Mouse (Mus musculus) embryonic facial prominence, embryonic 15.5 days (tissue): ENCODE data around the gene Uchl3. TPM values are rescaled to one million over a fixed set of nuclear protein-coding genes. Genes with fewer than 3 reads are reported as not detected.

Source experiments
- ATAC-seq: fragments of 200-750 bp; cut with Nextera tagmentation; 2 replicates; pipeline ENCODE4 v1.8.0; 2017; ENCODE audit warnings: low read depth, moderate TSS enrichment; ENCODE audit not compliant: insufficient number of reproducible peaks, low FRiP score, low TSS enrichment
- H3K27ac ChIP-seq: fragments of 300-500 bp; sonication (generic); replicated peaks from 2 replicates; pipeline ENCODE4 v1.5.1; 2015; ENCODE audit warnings: mild to moderate bottlenecking, inconsistent platforms
- H3K27me3 ChIP-seq: fragments of 300-500 bp; sonication (generic); 2 replicates; pipeline ENCODE4 v1.6.1; 2015; ENCODE audit warnings: inconsistent platforms
- H3K36me3 ChIP-seq: fragments of 300-500 bp; sonication (generic); 2 replicates; pipeline ENCODE4 v1.6.1; 2015; ENCODE audit warnings: mild to moderate bottlenecking, inconsistent platforms
- H3K4me1 ChIP-seq: fragments of 300-500 bp; sonication (generic); 2 replicates; pipeline ENCODE4 v1.6.1; 2015; ENCODE audit warnings: inconsistent platforms
- H3K4me2 ChIP-seq: fragments of 300-500 bp; sonication (generic); replicated peaks from 2 replicates; pipeline ENCODE4 v1.6.1; 2015; ENCODE audit warnings: mild to moderate bottlenecking, inconsistent platforms
- H3K4me3 ChIP-seq: fragments of 300-500 bp; sonication (generic); replicated peaks from 2 replicates; pipeline ENCODE4 v1.5.1; 2015; ENCODE audit warnings: mild to moderate bottlenecking, inconsistent platforms
- H3K9ac ChIP-seq: fragments of 300-500 bp; sonication (generic); 2 replicates; pipeline ENCODE4 v1.6.1; 2015; ENCODE audit warnings: inconsistent platforms
- H3K9me3 ChIP-seq: fragments of 300-500 bp; sonication (generic); replicated peaks from 2 replicates; pipeline ENCODE4 v1.6.1; 2016; ENCODE audit warnings: inconsistent platforms
- WGBS: fragments of 180-500 bp; shearing (Covaris S2); methylation state at CpG from one replicate; pipeline ENCODE4 v1.1.7; 2015; 5-methylcytosine and 5-hydroxymethylcytosine counted together
- polyA plus RNA-seq: library from polyadenylated mRNA; unstranded; fragments of >200 nt; fragmentation: Nextera tagmentation; extraction: Ambion mirVana; gene quantifications from 2 replicates; pipeline ENCODE4 v1.2.1, GENCODE M21; 2015

The Uchl3 gene
- polyA plus RNA-seq, 1 experiment from 2014 or later: 103 TPM

DNA sequence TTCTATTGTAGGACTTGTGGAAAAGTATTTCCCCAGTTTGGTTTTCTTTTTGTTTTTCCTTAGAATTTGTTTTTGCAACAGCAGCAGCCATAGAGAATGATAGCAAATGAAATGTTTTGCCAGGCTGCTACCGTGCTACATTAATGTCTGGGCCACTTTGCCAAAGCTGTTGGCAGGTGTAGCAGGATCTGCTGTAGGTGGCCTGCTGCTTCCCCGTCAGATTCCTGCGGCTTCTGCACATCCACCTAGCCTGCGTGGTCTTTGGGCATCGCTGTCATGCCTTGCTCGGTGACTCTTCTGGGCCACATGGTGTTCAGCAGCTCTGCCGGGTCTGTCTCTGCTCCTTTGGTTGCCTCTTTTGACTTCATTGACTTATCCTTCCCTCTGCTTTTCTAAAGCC lies 14.9 kb downstream of the Uchl3 start:
- 90% methylated on average over 7 of the region's 7 CpGs for WGBS
- Histone ChIP-seq H3K36me3 (peaks cover 15% of the 10 kb centered on the region; the same call in 1 of the 2 replicates), H3K27me3 (no peaks in the 10 kb centered on the region), H3K9ac (no peak overlapping the region), H3K4me2 (no peak overlapping the region), H3K4me3 (no peak overlapping the region), H3K27ac (no peak overlapping the region), H3K4me1 (no peaks in the 10 kb centered on the region), H3K9me3 (no peaks in the 10 kb centered on the region)
- no peak for ATAC-seq

DNA sequence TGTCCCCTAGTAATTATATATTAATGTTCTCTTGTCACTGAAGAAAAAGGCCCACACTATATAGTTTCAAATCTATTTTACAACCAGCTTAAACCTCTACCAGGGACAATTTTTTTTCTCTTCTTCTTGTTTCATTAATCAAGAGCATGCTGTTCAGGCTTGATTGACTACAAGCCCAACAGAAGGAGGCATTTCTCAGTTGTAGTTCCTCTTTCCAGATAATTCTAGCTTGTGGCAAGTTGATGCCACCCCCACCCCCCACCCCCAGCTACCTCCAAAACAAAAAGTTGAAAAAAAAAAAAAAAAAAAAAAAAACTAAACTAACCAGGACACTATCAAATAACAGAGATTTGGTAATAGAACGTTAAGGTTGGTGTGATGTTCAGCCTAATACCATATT lies 18.5 kb downstream of the Uchl3 start:
- no peaks in the 10 kb centered on the region for H3K9me3 ChIP-seq
- H3K4me1 ChIP-seq: no peaks in the 10 kb centered on the region
- no peak overlapping the region for H3K9ac ChIP-seq
- 89% methylated on average over 1 of the region's 1 CpGs for WGBS
- ATAC-seq: no peak
- H3K4me3 ChIP-seq: no peak overlapping the region
- no peaks in the 10 kb centered on the region for H3K27me3 ChIP-seq
- no peak overlapping the region for H3K27ac ChIP-seq
- peaks cover 19% of the 10 kb centered on the region for H3K36me3 ChIP-seq
- no peak overlapping the region for H3K4me2 ChIP-seq

DNA sequence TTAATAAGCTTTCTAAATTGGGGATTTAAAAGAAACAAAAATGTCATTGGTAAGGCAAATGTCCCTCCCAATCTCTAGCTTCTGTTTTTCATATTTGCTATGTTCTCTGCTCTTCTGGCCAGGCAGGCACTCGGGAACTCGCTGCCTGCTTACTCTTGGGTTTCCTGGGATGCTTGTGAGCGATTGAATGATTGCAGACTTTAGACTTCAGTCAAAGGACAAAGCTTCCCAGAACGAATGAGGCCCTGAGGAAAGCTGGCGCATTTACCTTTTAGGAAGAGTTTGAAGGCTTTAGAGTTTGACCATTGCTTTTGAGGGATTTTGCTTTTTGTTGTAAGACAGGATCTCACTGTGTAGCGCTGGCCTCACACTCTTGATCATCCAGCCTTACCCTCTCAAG lies 33.9 kb downstream of the Uchl3 start:
- ATAC-seq: no peak
- H3K4me3 ChIP-seq: no peak overlapping the region
- no peak overlapping the region for H3K9ac ChIP-seq
- H3K36me3 ChIP-seq: no peaks in the 10 kb centered on the region
- no peaks in the 10 kb centered on the region for H3K4me1 ChIP-seq
- H3K27ac ChIP-seq: no peak overlapping the region
- H3K27me3 ChIP-seq: no peaks in the 10 kb centered on the region
- WGBS: 90% methylated on average over 6 of the region's 6 CpGs
- no peaks in the 10 kb centered on the region for H3K9me3 ChIP-seq
- H3K4me2 ChIP-seq: no peak overlapping the region

DNA sequence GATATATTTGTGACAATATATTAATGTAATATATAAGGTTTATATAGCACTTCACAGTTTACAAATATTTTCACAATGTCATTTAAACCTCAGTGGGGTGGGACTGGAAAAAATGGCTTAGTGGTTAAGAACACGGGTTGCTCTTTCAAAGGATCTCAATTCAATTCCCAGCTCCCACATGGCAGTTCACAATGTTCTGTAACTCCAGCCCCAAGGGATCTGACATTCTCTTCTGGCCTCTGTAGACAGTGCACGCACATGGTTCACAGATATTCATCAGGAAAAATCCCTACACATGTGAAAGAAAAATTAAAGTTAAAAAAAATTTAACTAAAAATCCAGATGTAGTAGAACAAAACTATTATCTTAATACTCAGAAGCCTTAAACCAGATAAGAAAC lies 34.6 kb downstream of the Uchl3 start:
- Histone ChIP-seq H3K4me2 (no peak overlapping the region), H3K27me3 (no peaks in the 10 kb centered on the region), H3K4me1 (no peaks in the 10 kb centered on the region), H3K9ac (no peak overlapping the region), H3K27ac (no peak overlapping the region), H3K4me3 (no peak overlapping the region), H3K36me3 (no peaks in the 10 kb centered on the region), H3K9me3 (no peaks in the 10 kb centered on the region)
- WGBS: 59% methylated on average over 2 of the region's 2 CpGs
- ATAC-seq: no peak

DNA sequence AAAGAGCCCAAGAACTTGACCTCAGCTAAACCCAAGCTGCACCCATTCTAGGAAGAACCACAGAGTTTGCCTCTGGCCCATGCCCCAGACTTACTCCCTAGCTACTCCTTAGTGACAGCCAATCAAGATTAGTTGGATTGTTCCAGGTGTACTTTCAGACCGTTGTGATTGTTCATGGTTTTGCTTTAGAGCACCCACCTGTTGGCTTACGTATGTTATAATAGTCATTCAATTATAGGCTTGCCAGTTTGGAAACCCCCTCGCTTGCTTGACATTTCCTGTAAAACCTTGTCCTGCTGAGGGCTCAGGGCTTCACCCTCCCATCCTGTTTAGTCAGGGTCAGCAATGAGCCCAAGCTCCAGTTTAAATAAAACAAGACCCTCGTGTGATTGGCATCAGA lies 50.7 kb downstream of the Uchl3 start:
- Histone ChIP-seq H3K9ac (no peak overlapping the region), H3K4me3 (no peak overlapping the region), H3K27ac (no peak overlapping the region), H3K27me3 (no peaks in the 10 kb centered on the region), H3K4me2 (no peak overlapping the region), H3K4me1 (no peaks in the 10 kb centered on the region), H3K9me3 (no peaks in the 10 kb centered on the region), H3K36me3 (no peaks in the 10 kb centered on the region)
- WGBS: 68% methylated on average over 4 of the region's 4 CpGs
- ATAC-seq: no peak

DNA sequence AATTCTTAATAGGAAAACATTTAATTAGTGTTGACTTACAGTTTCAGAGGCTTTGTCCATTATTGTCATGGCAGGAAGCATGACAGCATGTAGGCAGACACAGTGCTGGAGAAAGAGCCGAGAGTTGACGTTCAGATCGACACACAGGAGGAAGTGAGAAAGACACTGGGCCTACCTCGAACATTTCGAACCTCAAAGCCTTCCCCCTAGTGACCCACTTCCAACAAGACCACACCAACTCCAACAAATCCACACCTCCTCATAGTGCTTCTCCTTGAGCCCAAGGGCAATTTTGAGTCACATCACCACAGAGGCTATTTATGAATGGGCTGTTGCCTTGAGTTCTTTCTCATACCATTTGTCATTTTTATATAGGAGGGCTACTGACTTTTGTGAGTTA lies 53.3 kb downstream of the Uchl3 start:
- no peak for ATAC-seq
- WGBS: 84% methylated on average over 5 of the region's 5 CpGs
- H3K4me3 ChIP-seq: no peak overlapping the region
- no peaks in the 10 kb centered on the region for H3K36me3 ChIP-seq
- no peak overlapping the region for H3K27ac ChIP-seq
- H3K4me2 ChIP-seq: no peak overlapping the region
- no peak overlapping the region for H3K9ac ChIP-seq
- no peaks in the 10 kb centered on the region for H3K27me3 ChIP-seq
- H3K4me1 ChIP-seq: no peaks in the 10 kb centered on the region
- no peaks in the 10 kb centered on the region for H3K9me3 ChIP-seq

DNA sequence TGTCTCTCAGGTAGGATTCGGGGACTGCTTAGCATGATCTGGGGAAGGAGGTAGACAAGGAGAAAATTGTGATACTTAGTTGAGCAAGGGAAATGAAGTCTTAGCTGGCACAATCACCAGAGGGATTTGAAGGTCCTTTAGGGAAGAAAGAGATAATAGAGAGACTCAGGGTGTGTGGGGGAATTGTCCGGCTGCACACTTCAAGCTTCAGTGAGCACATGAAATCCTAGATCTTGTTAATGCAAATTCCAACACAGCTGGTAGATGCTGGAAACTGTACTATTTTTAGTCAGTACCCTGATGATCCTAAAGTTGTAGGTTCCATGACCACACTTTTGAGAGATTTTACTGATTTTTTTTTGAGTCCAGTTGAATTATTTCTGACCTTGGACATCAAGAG lies 60.6 kb downstream of the Uchl3 start:
- no peak overlapping the region for H3K4me3 ChIP-seq
- no peaks in the 10 kb centered on the region for H3K36me3 ChIP-seq
- no peaks in the 10 kb centered on the region for H3K27me3 ChIP-seq
- no peak overlapping the region for H3K27ac ChIP-seq
- no peak overlapping the region for H3K9ac ChIP-seq
- no peaks in the 10 kb centered on the region for H3K9me3 ChIP-seq
- ATAC-seq: no peak
- H3K4me2 ChIP-seq: no peak overlapping the region
- WGBS: 65% methylated on average over 2 of the region's 2 CpGs
- no peaks in the 10 kb centered on the region for H3K4me1 ChIP-seq

DNA sequence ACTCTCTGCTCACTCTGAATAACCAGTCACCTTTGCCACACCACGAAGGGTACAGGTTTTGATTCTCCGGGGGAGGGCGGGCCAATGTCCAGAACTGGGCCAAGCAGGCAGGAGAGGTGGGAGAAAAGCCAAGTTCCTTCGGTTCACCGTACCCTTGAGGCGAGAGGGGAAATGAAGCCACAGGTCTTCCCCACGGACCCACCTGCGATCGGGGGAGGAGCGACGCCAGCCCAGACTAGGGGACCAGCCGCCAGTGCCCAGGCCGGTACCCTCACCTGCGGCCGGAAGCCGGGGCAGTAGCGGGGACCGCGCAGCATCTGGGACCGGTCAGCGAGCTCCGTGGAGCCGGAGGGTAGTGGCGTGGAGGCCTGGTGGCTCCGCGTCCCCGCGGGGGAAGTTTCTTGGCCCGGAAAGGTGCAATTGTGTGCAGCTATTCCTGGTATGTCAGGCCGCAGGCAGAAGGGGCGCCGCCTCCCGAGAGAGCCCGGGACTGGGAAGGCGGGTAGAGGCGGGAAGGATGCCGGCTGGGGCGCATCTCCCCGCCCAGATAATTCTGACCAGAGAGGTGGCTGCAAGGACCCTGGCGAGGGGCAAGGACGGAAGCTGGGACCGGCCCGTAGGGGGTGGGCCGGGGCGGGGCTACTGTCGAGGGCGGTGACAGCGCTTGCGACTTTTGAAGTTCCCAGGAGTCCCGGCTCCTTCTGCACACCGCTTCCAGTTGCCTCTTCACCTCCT lies 75.6 kb downstream of the Uchl3 start, which contains the start of the genes Gm9922 and Lmo7:
TSS of gene Gm9922 (minus strand) at position 578 of the 735 bp plus-strand sequence.
TSS of gene Lmo7 (plus strand) at position 721 of the 735 bp plus-strand sequence.
- Histone ChIP-seq H3K9me3 (no peaks in the 10 kb centered on the region), H3K4me1 (peaks cover 15% of the 10 kb centered on the region), H3K4me2 (peak within 1 kb of the TSS; percentile 94), H3K27me3 (no peaks in the 10 kb centered on the region), H3K9ac (peak within 1 kb of the TSS; percentile 56), H3K36me3 (no peaks in the 10 kb centered on the region), H3K27ac (peak within 1 kb of the TSS; percentile 76), H3K4me3 (peak within 1 kb of the TSS; percentile 62)
- ATAC-seq: peak; percentile 91
- WGBS: under 1% methylated on average over 49 of the region's 51 CpGs

DNA sequence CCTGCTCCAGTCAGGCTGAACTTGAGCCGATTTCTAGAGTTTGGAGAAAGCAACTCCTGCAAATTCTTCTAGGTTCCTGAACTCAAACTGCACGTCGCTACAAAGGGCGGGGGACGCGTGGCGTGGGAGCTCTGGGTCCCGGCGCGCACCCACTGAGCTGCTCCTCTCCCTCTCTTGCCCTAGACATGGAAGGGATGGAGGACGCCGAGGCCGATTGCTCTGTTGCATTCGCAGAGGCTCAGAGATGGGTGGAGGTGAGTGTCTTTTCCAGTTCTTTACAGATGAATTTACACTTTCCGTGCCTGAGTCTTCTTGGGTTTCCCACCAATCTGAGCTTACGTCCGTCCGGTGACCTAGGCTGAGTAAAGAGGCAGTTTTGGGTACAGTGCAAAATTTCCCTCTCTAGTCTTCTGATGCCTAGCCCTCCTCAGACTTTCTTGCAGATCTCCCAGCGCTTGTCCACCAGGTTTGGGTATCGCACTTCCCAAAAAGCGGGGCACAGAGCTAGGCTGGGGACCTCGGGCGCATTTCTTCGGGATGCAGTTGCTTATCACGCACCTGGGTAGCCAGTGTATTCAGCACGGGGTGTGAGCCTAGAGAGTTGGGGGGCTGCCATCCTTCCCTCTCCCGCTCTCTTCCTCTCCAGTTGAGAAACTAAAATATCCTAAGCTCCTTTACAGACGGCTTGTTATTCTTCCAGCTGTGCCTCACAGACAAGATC lies 76.4 kb downstream of the Uchl3 start:
- Histone ChIP-seq H3K27ac (0 out of 2 replicates have a peak overlapping the region, but pooled peaks have one; percentile 40), H3K9me3 (no peaks in the 10 kb centered on the region), H3K9ac (peak overlapping the region; percentile 56), H3K27me3 (no peaks in the 10 kb centered on the region), H3K4me1 (peaks cover 15% of the 10 kb centered on the region), H3K4me3 (peak overlapping the region; percentile 62), H3K36me3 (no peaks in the 10 kb centered on the region), H3K4me2 (peak overlapping the region; percentile 94)
- WGBS: 2% methylated on average over 28 of the region's 28 CpGs
- peak; percentile 52 for ATAC-seq

DNA sequence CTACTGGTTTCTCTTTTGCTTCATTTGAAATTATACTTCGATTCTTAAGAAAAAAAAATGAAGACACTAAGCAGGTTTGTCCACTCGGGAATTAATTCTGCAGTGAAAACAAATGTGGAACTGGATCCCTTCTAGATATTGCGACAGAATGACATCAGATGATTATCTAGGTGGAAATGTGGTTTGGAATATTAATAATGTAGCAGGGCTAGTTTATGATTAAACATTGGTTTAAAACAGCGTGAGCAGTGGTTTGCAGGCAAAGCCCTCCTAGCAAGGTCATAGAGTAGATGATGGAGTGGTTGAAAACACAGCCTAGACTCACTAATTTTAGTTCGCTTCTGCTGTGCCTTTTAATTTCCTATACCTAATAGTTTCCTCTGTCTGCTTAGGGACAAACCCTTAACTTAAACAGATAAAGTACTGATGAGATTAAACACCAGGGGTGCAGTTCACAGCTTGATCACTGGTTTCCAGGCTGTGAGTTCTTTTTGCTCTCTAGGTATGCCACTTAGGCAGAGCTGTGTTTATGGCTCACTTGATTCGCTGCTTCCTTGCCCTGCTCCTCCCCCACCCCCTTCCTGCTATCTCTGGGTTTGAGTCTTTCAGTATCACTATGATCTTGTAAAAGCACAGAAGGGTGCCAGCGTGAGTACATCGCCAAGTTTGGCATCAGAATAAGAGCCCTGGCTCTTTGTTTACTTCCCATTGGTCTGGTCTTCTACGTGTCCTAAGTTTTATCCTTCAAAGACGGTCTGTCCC lies 80.0 kb downstream of the Uchl3 start:
- Histone ChIP-seq H3K4me3 (no peak overlapping the region), H3K4me2 (no peak overlapping the region), H3K9ac (no peak overlapping the region), H3K27ac (no peak overlapping the region), H3K4me1 (peaks cover 12% of the 10 kb centered on the region), H3K9me3 (no peaks in the 10 kb centered on the region), H3K36me3 (no peaks in the 10 kb centered on the region), H3K27me3 (no peaks in the 10 kb centered on the region)
- WGBS: 29% methylated on average over 10 of the region's 10 CpGs
- ATAC-seq: no peak

DNA sequence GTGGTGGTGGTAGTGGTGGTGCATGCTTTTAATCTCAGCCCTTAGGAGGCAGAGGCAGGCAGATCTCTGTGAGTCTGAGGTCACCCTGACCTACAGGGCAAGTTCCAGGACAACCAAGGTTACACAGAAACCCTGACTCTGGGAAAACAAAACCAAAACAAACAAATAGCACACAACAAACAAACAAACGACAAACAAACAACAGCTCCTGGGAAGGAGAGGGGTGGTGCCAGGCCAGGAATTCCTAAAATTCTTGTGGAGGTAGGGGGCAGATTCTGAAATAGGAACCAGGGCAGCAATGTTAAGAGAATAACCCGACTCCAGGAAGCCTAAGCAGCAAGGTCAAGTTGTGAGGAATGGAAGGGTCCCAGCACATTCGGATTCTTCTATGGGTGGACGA lies 83.7 kb downstream of the Uchl3 start:
- 84% methylated on average over 4 of the region's 4 CpGs for WGBS
- H3K4me2 ChIP-seq: no peak overlapping the region
- no peaks in the 10 kb centered on the region for H3K27me3 ChIP-seq
- ATAC-seq: no peak
- no peaks in the 10 kb centered on the region for H3K9me3 ChIP-seq
- H3K4me3 ChIP-seq: no peak overlapping the region
- no peaks in the 10 kb centered on the region; the same call in 1 of the 2 replicates for H3K4me1 ChIP-seq
- H3K27ac ChIP-seq: no peak overlapping the region
- no peak overlapping the region for H3K9ac ChIP-seq
- H3K36me3 ChIP-seq: no peaks in the 10 kb centered on the region
